Mouse (Mus musculus) hindbrain, embryonic 13.5 days (tissue): Measurements from ENCODE around the gene Adgrb2. TPM values are rescaled to one million over a fixed set of nuclear protein-coding genes. Genes with fewer than 3 reads are reported as not detected.

ENCODE experiments used
- ATAC-seq: fragments of 200-750 bp; cut with Nextera tagmentation; 2 replicates; pipeline ENCODE4 v1.8.0; 2017; ENCODE audit warnings: moderate TSS enrichment; ENCODE audit not compliant: low FRiP score
- H3K27ac ChIP-seq: fragments of 300-500 bp; sonication (generic); 2 replicates; pipeline ENCODE4 v1.5.1; 2015; ENCODE audit warnings: inconsistent platforms, mild to moderate bottlenecking, moderate library complexity
- H3K27me3 ChIP-seq: fragments of 300-500 bp; sonication (generic); 2 replicates; pipeline ENCODE4 v1.6.1; 2015; ENCODE audit warnings: mild to moderate bottlenecking, inconsistent platforms
- H3K36me3 ChIP-seq: fragments of 300-500 bp; sonication (generic); 2 replicates; pipeline ENCODE4 v1.6.1; 2015; ENCODE audit warnings: mild to moderate bottlenecking, inconsistent platforms
- H3K4me1 ChIP-seq: fragments of 300-500 bp; sonication (generic); replicated peaks from 2 replicates; pipeline ENCODE4 v1.6.1; 2015; ENCODE audit warnings: inconsistent platforms
- H3K4me2 ChIP-seq: fragments of 300-500 bp; sonication (generic); 2 replicates; pipeline ENCODE4 v1.6.1; 2015; ENCODE audit warnings: inconsistent platforms, mild to moderate bottlenecking, moderate library complexity
- H3K4me3 ChIP-seq: fragments of 300-500 bp; sonication (generic); 2 replicates; pipeline ENCODE4 v1.5.1; 2015; ENCODE audit warnings: mild to moderate bottlenecking, inconsistent platforms
- H3K9ac ChIP-seq: fragments of 300-500 bp; sonication (generic); 2 replicates; pipeline ENCODE4 v1.6.1; 2015; ENCODE audit warnings: mild to moderate bottlenecking, inconsistent platforms
- H3K9me3 ChIP-seq: fragments of 300-500 bp; sonication (generic); 2 replicates; pipeline ENCODE4 v1.6.1; 2016; ENCODE audit warnings: inconsistent platforms
- WGBS: fragments of 180-500 bp; shearing (Covaris S2); methylation state at CpG from one replicate; pipeline ENCODE4 v1.1.7; 2015; 5-methylcytosine and 5-hydroxymethylcytosine counted together
- polyA plus RNA-seq: library from polyadenylated mRNA; unstranded; fragments of >200 nt; fragmentation: Nextera tagmentation; extraction: Ambion mirVana; gene quantifications from 2 replicates; pipeline ENCODE4 v1.2.1, GENCODE M21; 2015

Gene Adgrb2
- polyA plus RNA-seq, 1 experiment from 2014 or later, result 9.3 TPM

DNA sequence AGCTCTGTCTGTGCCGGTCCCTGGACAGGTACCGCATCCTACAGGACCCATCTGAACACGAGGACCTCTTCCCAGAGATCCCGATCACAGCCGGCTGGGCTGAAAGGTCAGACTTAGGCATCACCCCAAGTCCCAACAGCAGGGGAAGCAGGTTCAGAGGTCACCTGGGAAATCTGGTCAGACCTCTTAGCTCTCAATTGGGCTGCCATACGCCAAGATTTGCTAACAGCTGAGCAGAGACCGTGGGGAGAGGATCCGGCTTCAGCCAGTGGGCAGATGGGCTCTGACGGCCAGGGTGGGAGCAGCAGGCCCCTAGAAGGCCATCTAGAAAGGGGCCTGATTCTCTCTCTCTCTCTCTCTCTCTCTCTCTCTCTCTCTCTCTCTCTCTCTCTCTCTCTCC lies 10.4 kb upstream of the Adgrb2 start:
- H3K4me1 ChIP-seq, result peaks cover 60% of the 10 kb centered on the region
- no peak overlapping the region for H3K9ac ChIP-seq
- H3K36me3 ChIP-seq, result no peaks in the 10 kb centered on the region
- no peak overlapping the region for H3K27ac ChIP-seq
- no peaks in the 10 kb centered on the region for H3K9me3 ChIP-seq
- no peak overlapping the region for H3K4me2 ChIP-seq
- WGBS, result 58% methylated on average over 9 of the region's 9 CpGs
- no peak for ATAC-seq
- no peak overlapping the region for H3K4me3 ChIP-seq
- peaks cover 47% of the 10 kb centered on the region for H3K27me3 ChIP-seq

DNA sequence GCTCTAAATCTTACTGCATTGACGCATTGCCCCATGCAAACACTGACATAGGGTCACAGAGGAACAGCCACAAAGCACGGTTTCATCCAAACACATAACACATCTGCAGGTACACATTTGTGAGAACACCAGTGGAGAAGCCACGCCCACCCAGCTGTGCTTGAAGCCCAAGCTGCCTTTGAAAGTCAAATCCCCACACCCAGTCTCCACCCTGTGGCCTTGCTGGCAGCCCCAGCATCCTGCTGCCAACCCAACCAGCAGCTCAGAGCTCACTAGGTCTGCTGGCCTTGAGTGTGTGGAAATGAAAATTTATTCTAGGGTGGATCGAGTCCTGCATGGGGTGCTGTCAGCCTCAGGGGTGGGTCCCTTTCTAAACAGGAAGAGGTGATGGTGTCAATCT lies 7.4 kb upstream of the Adgrb2 start:
- 69% methylated on average over 4 of the region's 4 CpGs for WGBS

DNA sequence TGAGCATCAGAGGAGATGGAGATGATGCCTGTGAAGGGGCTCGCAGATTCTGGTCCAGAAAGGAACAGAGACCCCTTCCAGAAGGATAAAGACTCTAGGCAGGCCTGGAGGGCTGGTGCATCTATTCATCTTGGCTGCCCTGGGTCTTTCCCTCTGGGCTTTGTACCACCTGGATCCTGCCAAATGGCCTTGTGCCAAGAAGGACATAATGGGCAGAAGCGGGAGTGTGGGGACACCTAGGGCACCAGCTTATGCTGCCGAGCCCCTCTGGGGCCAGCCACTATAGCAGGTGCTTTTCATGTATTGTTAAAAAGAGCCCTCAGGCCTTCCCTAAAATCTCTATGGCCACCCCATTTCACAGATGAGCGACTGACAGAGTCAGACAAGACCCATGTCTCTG lies 6.4 kb upstream of the Adgrb2 start:
- ATAC-seq, result no peak
- Histone ChIP-seq H3K9ac (no peak overlapping the region; the same call in 1 of the 2 replicates), H3K36me3 (no peaks in the 10 kb centered on the region), H3K4me2 (no peak overlapping the region), H3K9me3 (no peaks in the 10 kb centered on the region), H3K4me3 (no peak overlapping the region), H3K27ac (no peak overlapping the region), H3K4me1 (peaks cover 53% of the 10 kb centered on the region), H3K27me3 (peaks cover 51% of the 10 kb centered on the region)
- WGBS, result 53% methylated on average over 4 of the region's 4 CpGs

More for the DNA sequence above, 7.4 kb upstream of the Adgrb2 start:
- no peak overlapping the region for H3K4me3 ChIP-seq
- no peaks in the 10 kb centered on the region for H3K36me3 ChIP-seq
- H3K9ac ChIP-seq, result no peak overlapping the region
- ATAC-seq, result no peak
- H3K27me3 ChIP-seq, result peaks cover 53% of the 10 kb centered on the region
- H3K4me1 ChIP-seq, result peaks cover 52% of the 10 kb centered on the region
- no peak overlapping the region for H3K27ac ChIP-seq
- no peak overlapping the region for H3K4me2 ChIP-seq
- no peaks in the 10 kb centered on the region for H3K9me3 ChIP-seq

DNA sequence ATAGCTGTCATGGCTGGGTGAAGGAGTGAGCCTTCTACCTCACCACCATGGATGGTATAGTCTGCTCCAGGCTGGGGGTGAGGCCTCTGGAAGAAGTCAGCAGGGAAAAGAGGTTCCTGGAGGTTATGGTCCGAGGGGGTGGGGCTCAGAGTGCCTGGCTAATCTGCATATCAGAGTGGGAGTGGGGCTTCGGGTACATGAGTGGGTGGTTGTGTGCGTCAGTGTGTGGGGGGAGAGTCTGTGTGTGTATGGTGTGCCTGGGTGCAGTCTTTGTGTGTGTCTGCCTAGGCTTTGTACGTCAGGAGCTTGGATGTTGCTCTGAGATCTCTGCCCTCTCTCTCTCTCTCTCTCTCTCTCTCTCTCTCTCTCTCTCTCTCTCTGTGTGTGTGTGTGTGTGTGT lies 5.7 kb upstream of the Adgrb2 start:
- Histone ChIP-seq H3K36me3 (no peaks in the 10 kb centered on the region), H3K27ac (no peak overlapping the region), H3K4me3 (no peak overlapping the region), H3K9ac (no peak overlapping the region), H3K4me2 (no peak overlapping the region), H3K27me3 (peaks cover 48% of the 10 kb centered on the region), H3K9me3 (no peaks in the 10 kb centered on the region), H3K4me1 (peaks cover 55% of the 10 kb centered on the region)
- WGBS, result 85% methylated on average over 4 of the region's 4 CpGs
- no peak for ATAC-seq

DNA sequence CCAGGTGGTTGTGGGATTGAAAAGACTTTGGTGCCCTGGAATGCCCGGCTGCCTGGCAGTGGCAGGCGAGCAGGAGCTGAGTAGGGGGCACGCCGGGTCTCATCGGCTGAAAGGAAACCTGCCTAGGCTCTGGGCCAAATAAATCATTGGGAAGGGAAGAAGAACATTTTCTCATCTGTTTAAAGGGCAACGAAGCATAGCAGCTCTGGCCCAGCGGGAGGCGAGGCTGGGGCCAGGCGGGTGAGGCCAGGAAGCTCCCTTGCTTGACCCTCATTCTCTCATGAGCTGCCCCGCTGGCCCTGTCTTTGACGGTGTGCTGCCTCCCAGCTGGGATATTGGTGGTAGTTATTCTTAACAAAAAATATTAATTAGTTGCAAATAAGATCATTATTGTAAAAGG lies 3.0 kb upstream of the Adgrb2 start:
- no peak for ATAC-seq
- H3K27ac ChIP-seq, result no peak overlapping the region
- peaks cover 64% of the 10 kb centered on the region for H3K4me1 ChIP-seq

DNA sequence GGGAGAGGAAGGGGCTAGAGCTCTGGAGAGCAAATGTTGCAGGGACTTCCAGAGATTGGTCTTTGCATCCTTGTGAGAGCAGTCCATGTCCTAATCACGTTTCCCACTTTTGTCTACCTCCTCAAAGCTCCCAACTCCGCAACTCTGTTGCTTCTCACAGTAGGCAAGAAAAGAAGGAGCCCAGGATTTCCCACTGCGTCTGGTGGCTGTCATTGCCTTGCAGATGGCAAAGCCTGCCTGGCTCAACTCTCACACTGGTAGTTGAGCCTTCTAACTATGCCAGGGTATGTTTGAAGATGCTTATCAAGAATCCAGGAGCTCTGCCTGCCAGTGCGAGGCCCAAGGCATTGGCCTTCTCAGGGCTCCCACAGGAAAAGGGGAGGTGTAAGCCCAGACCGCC lies 1.6 kb upstream of the Adgrb2 start:
- no peaks in the 10 kb centered on the region for H3K9me3 ChIP-seq
- no peaks in the 10 kb centered on the region for H3K36me3 ChIP-seq
- H3K9ac ChIP-seq, result 0 out of 2 replicates have a peak overlapping the region, but pooled peaks have one; percentile 13
- no peak for ATAC-seq
- WGBS, result 19% methylated on average over 5 of the region's 5 CpGs
- H3K27me3 ChIP-seq, result peaks cover 40% of the 10 kb centered on the region
- no peak overlapping the region for H3K4me3 ChIP-seq
- peak overlapping the region; percentile 67 for H3K27ac ChIP-seq
- H3K4me2 ChIP-seq, result no peak overlapping the region
- peaks cover 68% of the 10 kb centered on the region for H3K4me1 ChIP-seq

More for the DNA sequence above, 3.0 kb upstream of the Adgrb2 start:
- Histone ChIP-seq H3K4me2 (no peak overlapping the region), H3K9ac (peak overlapping the region; percentile 35), H3K27me3 (peaks cover 35% of the 10 kb centered on the region), H3K9me3 (no peaks in the 10 kb centered on the region), H3K4me3 (no peak overlapping the region), H3K36me3 (no peaks in the 10 kb centered on the region)
- WGBS, result 18% methylated on average over 11 of the region's 11 CpGs

DNA sequence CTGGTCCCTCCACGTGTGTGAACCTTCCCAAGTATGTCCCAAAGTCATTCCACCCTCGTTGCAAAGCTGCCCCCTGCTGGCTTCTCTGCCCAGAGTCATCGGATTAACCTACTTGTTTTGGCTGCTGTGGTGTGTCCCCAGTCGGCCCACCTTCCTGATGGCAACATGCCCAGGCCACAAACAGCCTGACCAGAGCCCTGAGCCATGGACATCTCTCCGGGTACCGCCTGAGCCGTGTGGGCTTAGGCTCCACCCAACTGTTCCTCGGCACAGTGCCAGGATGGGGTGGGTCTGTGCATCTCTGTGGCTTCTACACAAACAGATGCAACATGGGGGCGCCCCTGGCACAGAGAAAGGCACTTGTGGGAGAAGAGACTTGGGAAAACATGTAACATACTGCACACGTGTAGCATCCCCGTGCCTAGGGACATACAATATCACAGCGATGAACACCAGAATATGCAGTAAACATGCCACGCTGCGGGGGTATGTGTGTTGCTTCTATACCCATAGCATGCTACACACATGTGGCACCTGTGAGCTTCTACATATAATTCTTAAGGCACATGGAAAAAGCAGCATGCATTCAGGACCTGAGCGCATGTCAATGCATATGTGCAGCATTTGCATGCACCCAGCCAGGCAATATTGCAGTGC lies 778 bp upstream of the Adgrb2 start:
- H3K27me3 ChIP-seq, result peaks cover 39% of the 10 kb centered on the region
- 1% methylated on average over 15 of the region's 15 CpGs for WGBS
- H3K9ac ChIP-seq, result peak overlapping the region; percentile 93; the same call in 1 of the 2 replicates
- peak; percentile 43; the same call in 1 of the 2 replicates for ATAC-seq
- H3K9me3 ChIP-seq, result no peaks in the 10 kb centered on the region
- peak overlapping the region; percentile 84 for H3K27ac ChIP-seq
- H3K4me3 ChIP-seq, result peak overlapping the region; percentile 83
- H3K4me2 ChIP-seq, result peak overlapping the region; percentile 86
- peaks cover 68% of the 10 kb centered on the region for H3K4me1 ChIP-seq
- H3K36me3 ChIP-seq, result no peaks in the 10 kb centered on the region

DNA sequence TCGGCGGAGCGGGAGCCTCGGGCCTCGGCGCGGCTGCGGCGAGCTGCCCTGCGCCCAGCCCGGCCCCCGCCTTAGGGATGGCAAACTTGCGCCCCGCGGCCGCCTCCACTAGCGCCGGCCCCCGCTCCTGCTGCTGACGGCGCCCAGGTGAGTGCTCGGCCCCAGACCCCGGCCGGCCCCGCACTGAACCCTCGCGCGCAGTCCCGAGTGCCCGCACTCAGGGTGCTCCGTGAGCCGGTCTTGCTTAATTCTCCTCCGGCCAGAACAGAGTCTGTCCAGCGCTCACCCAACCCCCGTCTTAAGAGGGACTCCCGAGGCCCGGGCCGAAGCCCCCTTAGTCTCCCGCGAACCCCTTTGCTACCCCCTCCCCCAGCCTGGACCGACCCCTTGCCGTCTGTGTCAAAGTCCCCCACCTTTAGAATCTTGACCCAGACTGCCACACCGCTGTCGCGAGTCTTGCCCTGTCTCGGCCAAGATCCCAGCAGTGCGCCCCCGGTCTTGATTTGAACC lies 546 bp downstream of the Adgrb2 start:
- Histone ChIP-seq H3K4me1 (peaks cover 78% of the 10 kb centered on the region), H3K27me3 (peaks cover 38% of the 10 kb centered on the region), H3K27ac (peak overlapping the region; percentile 84), H3K9me3 (no peaks in the 10 kb centered on the region), H3K4me3 (peak overlapping the region; percentile 83), H3K36me3 (no peaks in the 10 kb centered on the region), H3K9ac (peak overlapping the region; percentile 93), H3K4me2 (peak overlapping the region; percentile 86)
- 2% methylated on average over 38 of the region's 48 CpGs for WGBS
- ATAC-seq, result 0 out of 2 replicates have a peak, but pooled peaks have one; percentile 5

DNA sequence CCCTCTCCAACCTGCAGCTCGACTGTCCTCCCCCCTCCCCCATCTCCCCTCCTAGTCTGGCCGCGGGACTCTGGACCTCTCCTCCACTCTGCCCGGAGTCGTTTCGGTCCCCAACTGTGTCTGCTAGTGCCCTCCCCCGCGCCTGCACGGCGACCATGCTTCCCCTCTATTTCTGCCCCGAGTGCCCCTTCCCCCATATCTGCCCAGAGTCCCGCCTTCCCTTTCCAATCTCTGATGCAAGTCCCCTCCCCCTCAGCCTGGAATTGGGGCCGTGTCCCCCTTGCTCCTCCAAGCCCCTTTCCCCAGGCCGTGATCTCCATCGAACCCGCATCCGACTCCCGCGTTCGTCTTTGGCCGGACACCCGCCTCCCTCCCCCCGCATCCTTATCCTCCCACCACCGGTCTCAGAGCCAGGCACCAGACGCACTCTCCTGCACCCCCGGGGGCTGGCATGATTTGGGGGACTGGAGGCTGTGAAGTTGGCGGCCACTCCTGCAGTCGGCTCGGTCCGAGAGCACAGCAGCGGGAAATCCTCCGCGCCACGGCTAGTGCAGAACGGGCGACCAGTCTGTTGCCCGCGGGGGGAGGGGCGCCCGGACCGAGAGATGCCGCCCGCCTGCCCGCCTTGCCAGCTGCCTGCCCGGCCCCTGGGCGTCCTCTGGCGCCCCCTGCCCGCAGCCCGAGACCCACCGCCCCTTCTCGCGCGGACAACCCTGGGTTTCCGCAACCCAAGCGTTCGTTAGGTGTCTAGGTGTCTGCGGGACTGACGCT lies 1.2 kb downstream of the Adgrb2 start:
- no peaks in the 10 kb centered on the region for H3K36me3 ChIP-seq
- peaks cover 34% of the 10 kb centered on the region for H3K27me3 ChIP-seq
- H3K4me3 ChIP-seq, result peak overlapping the region; percentile 83
- peaks cover 83% of the 10 kb centered on the region for H3K4me1 ChIP-seq
- peak; percentile 14 for ATAC-seq
- H3K9me3 ChIP-seq, result no peaks in the 10 kb centered on the region
- peak overlapping the region; percentile 86 for H3K4me2 ChIP-seq
- under 1% methylated on average over 58 of the region's 58 CpGs for WGBS
- peak overlapping the region; percentile 84 for H3K27ac ChIP-seq
- H3K9ac ChIP-seq, result peak overlapping the region; percentile 93

DNA sequence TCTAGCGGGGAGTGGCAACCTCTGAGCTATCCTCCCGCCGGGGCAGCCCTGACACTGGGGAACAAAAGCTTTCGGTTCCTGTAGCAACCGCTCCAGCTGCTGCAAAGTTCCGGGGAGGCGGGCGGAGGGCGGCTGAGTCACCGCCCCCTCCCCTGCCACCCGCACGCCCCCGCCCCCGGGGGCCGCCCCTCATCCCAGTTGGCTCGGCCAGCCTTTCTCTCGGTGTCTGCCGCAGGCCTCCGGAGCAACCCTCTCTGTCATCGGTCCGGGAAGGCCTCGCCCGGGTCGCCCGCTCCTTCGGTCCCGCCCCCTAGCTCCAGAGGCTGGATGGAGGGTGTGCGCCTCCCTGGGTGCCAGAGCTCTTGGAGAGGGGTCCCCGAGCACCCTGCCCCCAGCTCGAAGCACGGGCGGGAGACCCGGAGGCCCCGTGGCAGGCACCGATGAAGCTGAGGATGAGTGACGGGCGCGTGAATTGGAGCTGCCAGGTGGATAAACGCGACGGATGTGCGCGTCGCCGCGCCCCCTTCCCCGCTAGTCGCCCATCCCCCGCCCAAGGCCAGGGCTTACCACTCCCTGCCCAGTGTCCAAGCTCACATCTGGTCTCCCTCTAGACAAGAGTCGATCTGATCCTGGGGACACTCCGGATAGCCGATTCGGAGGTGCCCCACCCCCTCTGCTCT lies 3.3 kb downstream of the Adgrb2 start:
- Histone ChIP-seq H3K36me3 (peaks cover 11% of the 10 kb centered on the region), H3K27me3 (peaks cover 26% of the 10 kb centered on the region; the same call in 1 of the 2 replicates), H3K27ac (peak overlapping the region; percentile 44), H3K4me1 (peaks cover 72% of the 10 kb centered on the region), H3K9ac (peak overlapping the region; percentile 78), H3K4me3 (peak overlapping the region; percentile 45), H3K9me3 (no peaks in the 10 kb centered on the region), H3K4me2 (peak overlapping the region; percentile 86)
- WGBS, result 1% methylated on average over 32 of the region's 53 CpGs
- no peak for ATAC-seq

DNA sequence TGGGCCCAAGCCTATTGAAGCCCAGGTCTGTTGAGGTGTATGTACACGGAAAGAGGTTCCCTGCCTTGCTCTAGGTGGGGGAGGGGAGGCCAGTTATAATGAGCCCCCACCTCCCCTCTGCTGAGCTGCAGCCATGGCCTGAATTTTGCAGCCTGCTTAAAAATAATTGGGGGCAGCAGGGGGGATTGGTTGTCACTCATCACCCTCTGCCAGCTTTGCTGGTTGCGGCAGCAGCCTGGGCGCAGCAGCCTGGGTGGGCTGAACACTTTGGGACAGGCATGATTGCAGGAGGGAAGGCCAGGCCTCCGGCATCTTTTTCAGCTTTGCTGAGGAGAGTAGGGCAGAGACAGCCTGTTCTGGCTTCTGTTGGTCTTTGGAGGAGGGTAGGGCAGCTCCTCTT lies 5.3 kb downstream of the Adgrb2 start:
- Histone ChIP-seq H3K36me3 (peaks cover 15% of the 10 kb centered on the region), H3K9me3 (no peaks in the 10 kb centered on the region), H3K4me2 (no peak overlapping the region), H3K9ac (no peak overlapping the region), H3K4me1 (peaks cover 77% of the 10 kb centered on the region), H3K27ac (no peak overlapping the region), H3K27me3 (peaks cover 22% of the 10 kb centered on the region; the same call in 1 of the 2 replicates), H3K4me3 (no peak overlapping the region)
- 50% methylated on average over 4 of the region's 4 CpGs for WGBS
- ATAC-seq, result no peak

DNA sequence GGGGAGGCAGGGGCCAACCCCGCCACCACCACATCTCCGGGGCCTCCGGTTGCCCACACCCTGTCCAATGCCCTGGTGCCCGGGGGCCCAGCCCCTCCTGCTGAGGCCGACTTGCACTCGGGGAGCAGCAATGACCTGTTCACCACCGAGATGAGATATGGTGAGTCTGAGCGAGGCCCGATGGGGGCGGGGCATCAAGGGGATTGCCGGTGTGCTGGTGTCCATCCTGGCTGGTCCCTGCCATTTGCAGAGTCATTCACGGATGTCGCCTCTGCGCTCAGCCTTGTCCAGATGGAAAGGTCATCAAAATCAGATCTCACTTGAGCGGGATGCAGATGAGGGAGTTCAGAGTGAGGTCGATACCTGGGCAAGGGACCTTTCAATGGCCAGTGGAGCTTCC lies 8.1 kb downstream of the Adgrb2 start:
- Histone ChIP-seq H3K27ac (no peak overlapping the region), H3K4me2 (no peak overlapping the region), H3K9me3 (no peaks in the 10 kb centered on the region), H3K9ac (no peak overlapping the region), H3K4me1 (peaks cover 65% of the 10 kb centered on the region), H3K36me3 (peaks cover 23% of the 10 kb centered on the region), H3K4me3 (no peak overlapping the region), H3K27me3 (0 out of 2 replicates have a peak, but pooled peaks cover 14% of the 10 kb centered on the region)
- 80% methylated on average over 16 of the region's 16 CpGs for WGBS
- no peak for ATAC-seq
